Mouse (Mus musculus) left cerebral cortex, postnatal 10 days (tissue): ENCODE measurements around the gene Gad2. TPM values are rescaled to one million over a fixed set of nuclear protein-coding genes. Genes with fewer than 3 reads are reported as not detected.

ENCODE experiments used
- DNase-seq, 2 experiments: peaks; one replicate each; pipeline ENCODE4 v3.0.0; 2021 to 2022; ENCODE audit warnings: low spot score in 2 of 2, mixed read lengths in 1 of 2; ENCODE audit errors: extremely low spot score in 1 of 2
- intact Hi-C: fragments of 180-260 bp; cut with DNase I; formaldehyde crosslinking; loops from one replicate; pipeline ENCODE4 v1.15.1; 2025
- microRNA-seq: library from miRNA; unstranded; fragments of <30 nt; microRNA quantifications from one replicate; pipeline ENCODE4 v1.2.0, GENCODE M21; 2022
- total RNA-seq, 2 experiments: library from RNA; stranded (reverse); gene quantifications; 2 replicates each; pipeline ENCODE4 v1.2.3; 2021

Gad2 gene
- total RNA-seq, 2 experiments from 2014 or later = 74.6 to 91.9 TPM

DNA sequence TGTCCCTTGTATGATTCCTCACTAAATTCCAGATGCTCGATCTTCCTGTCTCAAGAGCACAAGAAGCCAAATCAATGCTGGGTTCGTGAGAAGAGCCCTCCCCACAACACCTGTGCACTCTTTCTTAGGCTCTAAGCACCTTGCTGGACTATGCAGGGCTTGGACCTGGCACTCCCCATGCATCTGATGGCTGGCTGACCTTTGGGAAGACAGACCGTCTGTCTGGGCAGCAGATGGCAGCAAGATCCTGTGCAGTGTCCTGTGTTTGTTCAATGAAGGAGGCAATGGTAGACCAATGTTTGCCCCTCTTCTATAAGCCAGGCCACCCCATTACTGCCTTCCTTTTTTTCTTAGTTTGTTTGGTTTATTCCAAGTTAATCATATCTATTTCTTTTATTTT lies 119.2 kb downstream of the Gad2 start:
- intact Hi-C loops = no loop called here
- no peak for DNase-seq

Small RNAs within 50 kb of the gene (microRNA-seq; reads per million reads assigned to microRNA genes)
- gene Gm23636 (not detected), gene Mir3967 (not detected)

Other genes with a start within 250 kb of the Gad2 start
- 1 to 10 TPM; 6.6 to 7.2 TPM for gene Apbb1ip, start 151.9 kb downstream of the Gad2 start, total RNA-seq